Mouse (Mus musculus): ENCODE data around the gene Clstn1.

The Clstn1 gene

GRCm38 (mm10) chr4:149678006-149678405 is 91.7 kb downstream of the Clstn1 start:
- no peak for DNase-seq (ENCODE audit: low read depth)

GRCm38 (mm10) chr4:149679056-149679770 is 92.9 kb downstream of the Clstn1 start:
- no peak for DNase-seq (ENCODE audit: low read depth)

GRCm38 (mm10) chr4:149683875-149684274 is 97.6 kb downstream of the Clstn1 start:
- no peak for DNase-seq (ENCODE audit: low read depth)

GRCm38 (mm10) chr4:149684841-149685623 is 98.8 kb downstream of the Clstn1 start:
- DNase-seq (ENCODE audit: low read depth): no peak

GRCm38 (mm10) chr4:149688861-149689260 is 102.6 kb downstream of the Clstn1 start:
- no peak for DNase-seq (ENCODE audit: low read depth)

- no peak for DNase-seq (ENCODE audit: low read depth)
These were observed 103.8 kb downstream of the Clstn1 start for GRCm38 (mm10) chr4:149689822-149690700.

GRCm38 (mm10) chr4:149690828-149691280 is 104.6 kb downstream of the Clstn1 start:
- DNase-seq (ENCODE audit: low read depth): no peak

- DNase-seq (ENCODE audit: low read depth): no peak
These were observed 105.1 kb downstream of the Clstn1 start for GRCm38 (mm10) chr4:149691368-149691767.

GRCm38 (mm10) chr4:149696189-149696971 is 110.1 kb downstream of the Clstn1 start:
- no peak for DNase-seq (ENCODE audit: low read depth)

GRCm38 (mm10) chr4:149697506-149698196 is 111.4 kb downstream of the Clstn1 start:
- DNase-seq (ENCODE audit: low read depth): no peak

- DNase-seq (ENCODE audit: low read depth): no peak
These were observed 112.0 kb downstream of the Clstn1 start for GRCm38 (mm10) chr4:149698197-149698821.
